Mouse (Mus musculus): ENCODE measurements around the gene Zfp592. TPM values are rescaled to one million over a fixed set of nuclear protein-coding genes. Genes with fewer than 3 reads are reported as not detected.

Zfp592 gene
- polyA plus RNA-seq, 1 experiment from 2014 or later = 10.6 TPM

GRCm38 (mm10) chr7:81004556-81005079 is 11.1 kb downstream of the Zfp592 start:
- H3K9ac ChIP-seq (ENCODE audit: low read depth, low read length) = no peak overlapping the region
- no peak overlapping the region for H3K27ac ChIP-seq (ENCODE audit: low read length)
- H3K9me3 ChIP-seq (replicated peaks; ENCODE audit: control insufficient read depth, low read length, poor library complexity, severe bottlenecking) = no peaks in the 10 kb centered on the region
- no peaks in the 10 kb centered on the region for H3K27me3 ChIP-seq (ENCODE audit: control insufficient read depth, insufficient read depth, low read depth, low read length)
- WGBS = 85% methylated on average over 3 of the region's 3 CpGs
- no peak overlapping the region for H3K4me3 ChIP-seq (ENCODE audit: low read depth, low read length)
- no peaks in the 10 kb centered on the region for H3K36me3 ChIP-seq (ENCODE audit: control insufficient read depth, insufficient read depth, low read length)
- H3K4me1 ChIP-seq (ENCODE audit: control insufficient read depth, insufficient read depth, low read length) = no peaks in the 10 kb centered on the region
- ATAC-seq = no peak
- no peak overlapping the region for H3K4me2 ChIP-seq (ENCODE audit: low read length)

DNA sequence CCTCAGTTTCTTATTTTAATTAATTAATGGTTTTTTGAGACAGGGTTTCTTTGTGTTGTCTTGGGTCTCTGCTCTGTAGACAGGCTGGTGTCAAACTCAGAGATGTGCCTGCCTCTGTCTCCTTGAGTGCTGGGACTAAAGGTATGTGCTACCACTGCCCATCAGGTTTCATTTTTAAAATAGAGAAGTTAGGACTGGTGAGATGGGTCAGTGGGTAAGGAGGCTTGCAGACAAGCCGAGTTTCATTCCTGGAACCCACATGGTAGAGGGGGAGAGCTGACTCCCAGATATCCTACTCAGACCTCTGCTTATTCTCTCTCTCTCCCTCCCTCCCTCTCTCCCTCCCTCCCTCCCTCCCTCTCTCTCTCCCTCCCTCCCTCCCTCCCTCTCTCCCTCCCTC is 12.5 kb downstream of the Zfp592 start:
- 85% methylated on average over 1 of the region's 1 CpGs for WGBS
- H3K4me1 ChIP-seq (ENCODE audit: control insufficient read depth, insufficient read depth, low read length) = no peaks in the 10 kb centered on the region

GRCm38 (mm10) chr7:81008285-81008684 is 14.8 kb downstream of the Zfp592 start:
- Histone ChIP-seq H3K4me2 (ENCODE audit: low read length) (no peak overlapping the region), H3K36me3 (ENCODE audit: control insufficient read depth, insufficient read depth, low read length) (no peaks in the 10 kb centered on the region), H3K27ac (ENCODE audit: low read length) (no peak overlapping the region), H3K4me3 (ENCODE audit: low read depth, low read length) (no peak overlapping the region), H3K4me1 (ENCODE audit: control insufficient read depth, insufficient read depth, low read length) (no peaks in the 10 kb centered on the region), H3K9ac (ENCODE audit: low read depth, low read length) (no peak overlapping the region), H3K9me3 (replicated peaks; ENCODE audit: control insufficient read depth, low read length, poor library complexity, severe bottlenecking) (no peaks in the 10 kb centered on the region), H3K27me3 (ENCODE audit: control insufficient read depth, insufficient read depth, low read depth, low read length) (no peaks in the 10 kb centered on the region)
- ATAC-seq = no peak
- WGBS = 75% methylated on average over 3 of the region's 3 CpGs

More for the DNA sequence above, 12.5 kb downstream of the Zfp592 start:
- H3K4me2 ChIP-seq (ENCODE audit: low read length) = no peak overlapping the region
- H3K36me3 ChIP-seq (ENCODE audit: control insufficient read depth, insufficient read depth, low read length) = no peaks in the 10 kb centered on the region
- H3K9ac ChIP-seq (ENCODE audit: low read depth, low read length) = no peak overlapping the region
- ATAC-seq = no peak
- H3K9me3 ChIP-seq (replicated peaks; ENCODE audit: control insufficient read depth, low read length, poor library complexity, severe bottlenecking) = no peaks in the 10 kb centered on the region
- no peak overlapping the region for H3K27ac ChIP-seq (ENCODE audit: low read length)
- H3K4me3 ChIP-seq (ENCODE audit: low read depth, low read length) = no peak overlapping the region
- H3K27me3 ChIP-seq (ENCODE audit: control insufficient read depth, insufficient read depth, low read depth, low read length) = no peaks in the 10 kb centered on the region

- H3K27ac ChIP-seq (ENCODE audit: low read length) = no peak overlapping the region
- H3K27me3 ChIP-seq (ENCODE audit: control insufficient read depth, insufficient read depth, low read depth, low read length) = no peaks in the 10 kb centered on the region
- no peak overlapping the region for H3K4me3 ChIP-seq (ENCODE audit: low read depth, low read length)
- H3K9me3 ChIP-seq (replicated peaks; ENCODE audit: control insufficient read depth, low read length, poor library complexity, severe bottlenecking) = no peaks in the 10 kb centered on the region
- WGBS = 96% methylated on average over 3 of the region's 3 CpGs
- no peak for ATAC-seq
- H3K36me3 ChIP-seq (ENCODE audit: control insufficient read depth, insufficient read depth, low read length) = no peaks in the 10 kb centered on the region
- no peak overlapping the region for H3K9ac ChIP-seq (ENCODE audit: low read depth, low read length)
- H3K4me2 ChIP-seq (ENCODE audit: low read length) = no peak overlapping the region
- H3K4me1 ChIP-seq (ENCODE audit: control insufficient read depth, insufficient read depth, low read length) = no peaks in the 10 kb centered on the region
Observed at GRCm38 (mm10) chr7:81011576-81011975, 18.1 kb downstream of the Zfp592 start.

DNA sequence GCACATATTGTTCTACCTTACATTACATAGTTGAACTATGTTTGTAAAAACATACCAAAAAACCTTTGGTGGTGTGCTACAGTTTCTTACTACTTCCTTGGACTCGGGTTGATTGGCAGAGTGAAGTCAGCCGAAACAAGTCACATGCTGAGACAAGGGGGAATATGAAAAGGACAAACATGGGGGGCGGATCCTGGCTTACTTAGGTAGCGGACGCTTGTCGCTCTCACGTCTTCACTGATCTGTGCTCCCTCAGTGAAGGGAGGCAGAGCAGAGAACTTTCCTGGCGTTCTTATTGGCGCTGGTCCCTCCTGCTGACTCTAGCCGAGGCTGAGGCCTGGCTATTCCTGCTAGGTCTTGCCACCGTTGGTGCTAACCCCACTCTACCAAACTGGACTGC is 26.8 kb downstream of the Zfp592 start:
- Histone ChIP-seq H3K4me3 (ENCODE audit: low read depth, low read length) (no peak overlapping the region), H3K27me3 (ENCODE audit: control insufficient read depth, insufficient read depth, low read depth, low read length) (no peaks in the 10 kb centered on the region), H3K4me2 (ENCODE audit: low read length) (no peak overlapping the region), H3K9ac (ENCODE audit: low read depth, low read length) (no peak overlapping the region), H3K9me3 (replicated peaks; ENCODE audit: control insufficient read depth, low read length, poor library complexity, severe bottlenecking) (no peaks in the 10 kb centered on the region), H3K36me3 (ENCODE audit: control insufficient read depth, insufficient read depth, low read length) (peaks cover 17% of the 10 kb centered on the region), H3K27ac (ENCODE audit: low read length) (no peak overlapping the region), H3K4me1 (ENCODE audit: control insufficient read depth, insufficient read depth, low read length) (no peaks in the 10 kb centered on the region)
- no peak for ATAC-seq
- 38% methylated on average over 11 of the region's 11 CpGs for WGBS

GRCm38 (mm10) chr7:81022731-81023130 is 29.2 kb downstream of the Zfp592 start:
- Histone ChIP-seq H3K27ac (ENCODE audit: low read length) (no peak overlapping the region), H3K9ac (ENCODE audit: low read depth, low read length) (no peak overlapping the region), H3K4me1 (ENCODE audit: control insufficient read depth, insufficient read depth, low read length) (no peaks in the 10 kb centered on the region), H3K9me3 (replicated peaks; ENCODE audit: control insufficient read depth, low read length, poor library complexity, severe bottlenecking) (no peaks in the 10 kb centered on the region), H3K36me3 (ENCODE audit: control insufficient read depth, insufficient read depth, low read length) (peaks cover 16% of the 10 kb centered on the region), H3K4me2 (ENCODE audit: low read length) (no peak overlapping the region), H3K4me3 (ENCODE audit: low read depth, low read length) (no peak overlapping the region), H3K27me3 (ENCODE audit: control insufficient read depth, insufficient read depth, low read depth, low read length) (no peaks in the 10 kb centered on the region)
- no peak for ATAC-seq

- Histone ChIP-seq H3K4me1 (ENCODE audit: control insufficient read depth, insufficient read depth, low read length) (no peaks in the 10 kb centered on the region), H3K9ac (ENCODE audit: low read depth, low read length) (no peak overlapping the region), H3K36me3 (ENCODE audit: control insufficient read depth, insufficient read depth, low read length) (peaks cover 19% of the 10 kb centered on the region), H3K4me2 (ENCODE audit: low read length) (no peak overlapping the region), H3K4me3 (ENCODE audit: low read depth, low read length) (no peak overlapping the region), H3K27me3 (ENCODE audit: control insufficient read depth, insufficient read depth, low read depth, low read length) (no peaks in the 10 kb centered on the region), H3K27ac (ENCODE audit: low read length) (no peak overlapping the region; the same call in 1 of the 2 replicates), H3K9me3 (replicated peaks; ENCODE audit: control insufficient read depth, low read length, poor library complexity, severe bottlenecking) (no peaks in the 10 kb centered on the region)
- 54% methylated on average over 5 of the region's 5 CpGs for WGBS
- no peak for ATAC-seq
Observed at GRCm38 (mm10) chr7:81024118-81024517, 30.6 kb downstream of the Zfp592 start.

- no peaks in the 10 kb centered on the region for H3K27me3 ChIP-seq (ENCODE audit: control insufficient read depth, insufficient read depth, low read depth, low read length)
- no peak overlapping the region for H3K4me3 ChIP-seq (ENCODE audit: low read depth, low read length)
- H3K9me3 ChIP-seq (replicated peaks; ENCODE audit: control insufficient read depth, low read length, poor library complexity, severe bottlenecking) = no peaks in the 10 kb centered on the region
- H3K4me2 ChIP-seq (ENCODE audit: low read length) = no peak overlapping the region
- no peaks in the 10 kb centered on the region for H3K4me1 ChIP-seq (ENCODE audit: control insufficient read depth, insufficient read depth, low read length)
- ATAC-seq = no peak
- WGBS = 95% methylated on average over 9 of the region's 9 CpGs
- H3K9ac ChIP-seq (ENCODE audit: low read depth, low read length) = no peak overlapping the region
- H3K36me3 ChIP-seq (ENCODE audit: control insufficient read depth, insufficient read depth, low read length) = peaks cover 23% of the 10 kb centered on the region
- H3K27ac ChIP-seq (ENCODE audit: low read length) = no peak overlapping the region
Observed at GRCm38 (mm10) chr7:81024651-81025050, 31.2 kb downstream of the Zfp592 start.

- ATAC-seq = no peak
- Histone ChIP-seq H3K9me3 (replicated peaks; ENCODE audit: control insufficient read depth, low read length, poor library complexity, severe bottlenecking) (no peaks in the 10 kb centered on the region), H3K4me3 (ENCODE audit: low read depth, low read length) (no peak overlapping the region), H3K36me3 (ENCODE audit: control insufficient read depth, insufficient read depth, low read length) (peaks cover 26% of the 10 kb centered on the region), H3K27me3 (ENCODE audit: control insufficient read depth, insufficient read depth, low read depth, low read length) (no peaks in the 10 kb centered on the region), H3K27ac (ENCODE audit: low read length) (no peak overlapping the region), H3K9ac (ENCODE audit: low read depth, low read length) (no peak overlapping the region), H3K4me1 (ENCODE audit: control insufficient read depth, insufficient read depth, low read length) (no peaks in the 10 kb centered on the region), H3K4me2 (ENCODE audit: low read length) (no peak overlapping the region)
- 98% methylated on average over 2 of the region's 2 CpGs for WGBS
Observed at GRCm38 (mm10) chr7:81025751-81026150, 32.3 kb downstream of the Zfp592 start.
